Comparison of ENCODE assay signal across 9 mouse cellular contexts in the genomic region with DNA sequence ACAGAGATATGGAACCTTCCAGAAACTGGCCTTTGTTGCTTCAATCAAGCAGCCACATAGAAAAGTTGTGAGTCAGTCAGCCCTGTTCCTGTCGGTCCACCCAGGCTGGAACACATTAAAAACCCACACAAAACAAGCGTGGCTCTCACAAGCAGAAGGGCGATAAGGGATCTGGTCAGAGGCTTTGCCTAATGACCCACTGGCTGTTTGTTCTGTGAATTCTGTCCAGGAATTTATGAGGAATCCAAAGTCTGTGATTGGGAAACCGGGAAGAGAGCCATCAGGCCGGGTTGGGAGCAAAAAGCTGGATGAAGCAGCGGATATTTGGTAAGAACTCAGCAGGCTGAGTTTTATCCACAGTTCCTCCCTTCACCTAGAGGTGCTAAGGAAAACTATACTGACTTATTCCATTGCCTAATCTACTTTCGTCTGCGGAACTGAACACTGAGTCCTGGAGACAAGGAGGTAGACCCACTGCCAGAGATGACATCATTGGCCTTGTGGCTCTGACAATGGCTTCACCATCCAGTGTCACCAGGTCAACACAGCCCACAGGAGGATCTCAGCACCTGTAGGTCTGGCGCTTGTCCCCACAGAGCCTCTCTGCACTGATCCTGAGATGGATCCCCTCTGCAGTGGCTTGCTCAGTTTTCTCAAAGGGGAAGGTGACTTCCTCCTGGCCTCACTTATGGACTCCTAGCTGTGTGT.
DNase-seq lines count a peak whose midpoint lies in the region.
"Had no signal": no experiment of that assay in that cellular context is flagged by ENCODE, and none has a peak within 500 bp of the region (broad histone marks: within the 10 kb centered on the region; RNA-seq: fewer than 3 reads in every experiment).

No protein-coding gene starts in this region.

- peak; percentile 11 for DNase-seq in testis, postnatal 14 days (ENCODE audit: low spot score)
- no peak for DNase-seq in testis, postnatal 10 days (ENCODE audit: low spot score)
- DNase-seq in heart, adult 9 months (ENCODE audit: low spot score in 2 of 2): peak; percentile 87
- peak; percentile 60 to 76 for DNase-seq in kidney, postnatal 4 days
- peak; percentile 64 to 65 for DNase-seq in urinary bladder, postnatal 4 days (ENCODE audit: low spot score in 2 of 2)
- no peak for DNase-seq in right cerebral cortex, adult 2 months (ENCODE audit: low spot score in 2 of 2)
- DNase-seq in frontal cortex, adult 2 months (ENCODE audit: extremely low spot score in 1 of 2, low spot score in 1 of 2): no peak
- DNase-seq in retina, embryonic 14.5 days (ENCODE audit: low spot score): no peak
- DNase-seq: cerebellum, adult 18-20 months had no signal

Comparison
In these comparisons a context has a peak if more than half of its experiments do, and no peak if none do; other contexts are left out.
1. DNase-seq: peak in testis, postnatal 14 days (single experiment), heart, adult 9 months (2 of 2), kidney, postnatal 4 days (2 of 2) and urinary bladder, postnatal 4 days (2 of 2); none in testis, postnatal 10 days (single experiment), right cerebral cortex, adult 2 months (0 of 2), frontal cortex, adult 2 months (0 of 2) and retina, embryonic 14.5 days (single experiment).